Mouse (Mus musculus) embryonic fibroblast, embryonic 13.5 days (primary cell): Measurements from ENCODE around the gene Nub1.

Source experiments
- CTCF ChIP-seq: IDR thresholded peaks from 2 replicates; pipeline ENCODE4 v1.5.1; 2011; ENCODE audit warnings: mild to moderate bottlenecking, control low read depth, low read length, moderate library complexity, borderline replicate concordance; ENCODE audit not compliant: insufficient read depth
- POLR2A ChIP-seq: IDR thresholded peaks from 2 replicates; pipeline ENCODE4 v1.6.1; 2011; ENCODE audit warnings: low read depth, mild to moderate bottlenecking, control low read depth, low read length, moderate library complexity

GRCm38 (mm10) chr5:24719852-24720251, 34.5 kb downstream of the Nub1 start:
- TF ChIP-seq POLR2A (no peak), CTCF (no peak)
